Mouse (Mus musculus) liver, embryonic 14.5 days (tissue): ENCODE measurements around the gene Trat1.

Experiments used
- CTCF ChIP-seq: IDR thresholded peaks from 2 replicates; pipeline ENCODE4 v1.5.1; 2016; ENCODE audit warnings: antibody characterized with exemption, low read depth, control low read depth
- EP300 ChIP-seq: IDR thresholded peaks from 2 replicates; pipeline ENCODE4 v1.6.1; 2016; ENCODE audit warnings: antibody characterized with exemption, low read depth

DNA sequence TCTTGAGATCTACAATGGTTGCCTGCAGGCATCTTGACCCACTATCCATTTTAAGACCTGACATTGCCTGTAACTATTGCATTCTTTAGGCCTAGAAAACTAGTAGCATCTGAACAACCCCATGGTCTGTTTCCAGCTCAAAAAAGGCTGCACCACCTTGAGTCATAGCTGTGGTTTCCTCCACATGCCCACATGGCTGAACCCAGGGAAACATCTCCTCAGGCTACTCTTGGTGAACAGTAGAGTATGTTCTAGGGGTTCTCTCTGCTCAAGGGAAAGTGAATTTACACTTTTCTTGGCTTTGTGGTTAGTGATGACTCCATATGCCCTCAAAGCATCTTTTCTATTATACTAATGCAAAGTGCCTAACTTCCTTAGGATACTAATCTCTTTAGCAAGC, 55.5 kb downstream of the Trat1 start:
- TF ChIP-seq CTCF, result no peak
- TF ChIP-seq EP300, result no peak
